Mouse (Mus musculus): ENCODE measurements at regions not wholly inside any gene's neighbourhood (a gene's known extent, or its start where the extent isn't known, plus 50 kb on each side); places are given as distances from the start of the nearest gene placed in this dataset.

- 89% methylated on average over 1 of the region's 1 CpGs for WGBS
- Histone ChIP-seq H3K27ac (no peak overlapping the region), H3K27me3 (no peaks in the 10 kb centered on the region), H3K4me2 (no peak overlapping the region), H3K4me1 (no peaks in the 10 kb centered on the region; the same call in 1 of the 2 replicates), H3K4me3 (replicated peaks) (no peak overlapping the region), H3K9ac (no peak overlapping the region), H3K9me3 (no peaks in the 10 kb centered on the region), H3K36me3 (replicated peaks) (no peaks in the 10 kb centered on the region)
- no peak for ATAC-seq (ENCODE audit: low FRiP score)
Measured at GRCm38 (mm10) chr4:82123101-82123500, 582.4 kb downstream of the Nfib start.

GRCm38 (mm10) chr4:82120796-82121195, 584.8 kb downstream of the Nfib start:
- no peaks in the 10 kb centered on the region for H3K9me3 ChIP-seq
- ATAC-seq (ENCODE audit: low FRiP score), result no peak
- whole genome bisulfite sequencing, result 62% methylated on average over 4 of the region's 4 CpGs
- no peak overlapping the region for H3K27ac ChIP-seq
- no peaks in the 10 kb centered on the region for H3K36me3 ChIP-seq (replicated peaks)
- H3K4me1 ChIP-seq, result no peaks in the 10 kb centered on the region; the same call in 1 of the 2 replicates
- H3K4me2 ChIP-seq, result no peak overlapping the region
- no peaks in the 10 kb centered on the region for H3K27me3 ChIP-seq
- H3K4me3 ChIP-seq (replicated peaks), result no peak overlapping the region
- H3K9ac ChIP-seq, result no peak overlapping the region

- Histone ChIP-seq H3K9me3 (no peaks in the 10 kb centered on the region), H3K9ac (no peak overlapping the region), H3K36me3 (replicated peaks) (no peaks in the 10 kb centered on the region), H3K4me3 (replicated peaks) (no peak overlapping the region), H3K4me1 (no peaks in the 10 kb centered on the region; the same call in 1 of the 2 replicates), H3K27ac (no peak overlapping the region), H3K27me3 (no peaks in the 10 kb centered on the region), H3K4me2 (no peak overlapping the region)
- 37% methylated on average over 1 of the region's 1 CpGs for WGBS
- no peak for ATAC-seq (ENCODE audit: low FRiP score)
Measured at GRCm38 (mm10) chr4:82120326-82120725, 585.2 kb downstream of the Nfib start.

- no peaks in the 10 kb centered on the region for H3K36me3 ChIP-seq (replicated peaks)
- H3K4me3 ChIP-seq (replicated peaks), result no peak overlapping the region
- no peak for ATAC-seq (ENCODE audit: low FRiP score)
- no peak overlapping the region for H3K9ac ChIP-seq
- 91% methylated on average over 1 of the region's 1 CpGs for WGBS
- H3K27me3 ChIP-seq, result no peaks in the 10 kb centered on the region
- H3K27ac ChIP-seq, result no peak overlapping the region
- H3K4me2 ChIP-seq, result no peak overlapping the region
- no peaks in the 10 kb centered on the region for H3K9me3 ChIP-seq
- H3K4me1 ChIP-seq, result no peaks in the 10 kb centered on the region
Measured at GRCm38 (mm10) chr4:82101837-82102236, 603.7 kb downstream of the Nfib start.

- 62% methylated on average over 6 of the region's 6 CpGs for WGBS
- H3K4me1 ChIP-seq, result no peaks in the 10 kb centered on the region
- H3K4me3 ChIP-seq (replicated peaks), result no peak overlapping the region
- no peak overlapping the region for H3K9ac ChIP-seq
- no peaks in the 10 kb centered on the region for H3K9me3 ChIP-seq
- ATAC-seq (ENCODE audit: low FRiP score), result no peak
- H3K27me3 ChIP-seq, result no peaks in the 10 kb centered on the region
- H3K27ac ChIP-seq, result no peak overlapping the region
- no peak overlapping the region for H3K4me2 ChIP-seq
- H3K36me3 ChIP-seq (replicated peaks), result no peaks in the 10 kb centered on the region
Measured at GRCm38 (mm10) chr4:82099970-82100368, 605.6 kb downstream of the Nfib start.

GRCm38 (mm10) chr4:82098986-82099969, 606.3 kb downstream of the Nfib start:
- H3K4me1 ChIP-seq, result no peaks in the 10 kb centered on the region
- no peak overlapping the region for H3K9ac ChIP-seq
- H3K27me3 ChIP-seq, result no peaks in the 10 kb centered on the region
- H3K27ac ChIP-seq, result no peak overlapping the region
- no peak overlapping the region for H3K4me2 ChIP-seq
- no peaks in the 10 kb centered on the region for H3K9me3 ChIP-seq
- H3K36me3 ChIP-seq (replicated peaks), result no peaks in the 10 kb centered on the region
- H3K4me3 ChIP-seq (replicated peaks), result no peak overlapping the region
- WGBS, result 79% methylated on average over 13 of the region's 13 CpGs
- no peak for ATAC-seq (ENCODE audit: low FRiP score)

- H3K4me2 ChIP-seq, result no peak overlapping the region
- H3K9me3 ChIP-seq, result no peaks in the 10 kb centered on the region
- H3K36me3 ChIP-seq (replicated peaks), result no peaks in the 10 kb centered on the region
- no peaks in the 10 kb centered on the region for H3K27me3 ChIP-seq
- no peaks in the 10 kb centered on the region for H3K4me1 ChIP-seq
- WGBS, result 86% methylated on average over 5 of the region's 5 CpGs
- no peak overlapping the region for H3K4me3 ChIP-seq (replicated peaks)
- H3K27ac ChIP-seq, result no peak overlapping the region
- ATAC-seq (ENCODE audit: low FRiP score), result no peak
- H3K9ac ChIP-seq, result no peak overlapping the region
Measured at GRCm38 (mm10) chr4:82092296-82093230, 613.0 kb downstream of the Nfib start.

- Histone ChIP-seq H3K4me2 (no peak overlapping the region), H3K9me3 (no peaks in the 10 kb centered on the region), H3K4me1 (no peaks in the 10 kb centered on the region), H3K4me3 (replicated peaks) (no peak overlapping the region), H3K27me3 (no peaks in the 10 kb centered on the region), H3K27ac (no peak overlapping the region), H3K36me3 (replicated peaks) (no peaks in the 10 kb centered on the region), H3K9ac (no peak overlapping the region)
- no peak for ATAC-seq (ENCODE audit: low FRiP score)
- 95% methylated on average over 5 of the region's 5 CpGs for WGBS
Measured at GRCm38 (mm10) chr4:82089657-82090056, 615.9 kb downstream of the Nfib start.

- Histone ChIP-seq H3K9me3 (no peaks in the 10 kb centered on the region), H3K27ac (no peak overlapping the region), H3K4me3 (replicated peaks) (no peak overlapping the region), H3K4me2 (no peak overlapping the region), H3K4me1 (no peaks in the 10 kb centered on the region), H3K9ac (no peak overlapping the region), H3K27me3 (no peaks in the 10 kb centered on the region), H3K36me3 (replicated peaks) (no peaks in the 10 kb centered on the region)
- WGBS, result 83% methylated on average over 2 of the region's 2 CpGs
- no peak for ATAC-seq (ENCODE audit: low FRiP score)
Measured at GRCm38 (mm10) chr4:82083519-82083918, 622.0 kb downstream of the Nfib start.

- Histone ChIP-seq H3K9me3 (no peaks in the 10 kb centered on the region), H3K27me3 (no peaks in the 10 kb centered on the region), H3K36me3 (replicated peaks) (no peaks in the 10 kb centered on the region), H3K4me1 (no peaks in the 10 kb centered on the region), H3K4me3 (replicated peaks) (no peak overlapping the region), H3K4me2 (no peak overlapping the region), H3K27ac (no peak overlapping the region), H3K9ac (no peak overlapping the region)
- 75% methylated on average over 3 of the region's 3 CpGs for WGBS
- no peak for ATAC-seq (ENCODE audit: low FRiP score)
Measured at GRCm38 (mm10) chr4:82068050-82068449, 625.4 kb upstream of the Mpdz start.

GRCm38 (mm10) chr4:82065641-82066358, 623.2 kb upstream of the Mpdz start:
- Histone ChIP-seq H3K9me3 (no peaks in the 10 kb centered on the region), H3K9ac (no peak overlapping the region), H3K4me3 (replicated peaks) (no peak overlapping the region), H3K4me2 (no peak overlapping the region), H3K4me1 (no peaks in the 10 kb centered on the region), H3K27me3 (no peaks in the 10 kb centered on the region), H3K27ac (no peak overlapping the region), H3K36me3 (replicated peaks) (no peaks in the 10 kb centered on the region)
- 72% methylated on average over 14 of the region's 14 CpGs for WGBS
- no peak for ATAC-seq (ENCODE audit: low FRiP score)

GRCm38 (mm10) chr4:82062726-82063125, 620.1 kb upstream of the Mpdz start:
- no peaks in the 10 kb centered on the region for H3K4me1 ChIP-seq
- H3K27me3 ChIP-seq, result no peaks in the 10 kb centered on the region
- no peak overlapping the region for H3K9ac ChIP-seq
- no peaks in the 10 kb centered on the region for H3K9me3 ChIP-seq
- 80% methylated on average over 5 of the region's 5 CpGs for WGBS
- no peak overlapping the region for H3K27ac ChIP-seq
- H3K36me3 ChIP-seq (replicated peaks), result no peaks in the 10 kb centered on the region
- H3K4me2 ChIP-seq, result no peak overlapping the region
- no peak overlapping the region for H3K4me3 ChIP-seq (replicated peaks)
- ATAC-seq (ENCODE audit: low FRiP score), result no peak

Data from forebrain, embryonic 12.5 days (tissue).